Mouse (Mus musculus) CD8-positive naive resting alpha-beta T cell, adult 57 days (primary cell): ENCODE data around the gene Gm15448. TPM values are rescaled to one million over a fixed set of nuclear protein-coding genes. Genes with fewer than 3 reads are reported as not detected.

Experiments used
- total RNA-seq: library from RNA; stranded (reverse); gene quantifications from one replicate; pipeline ENCODE4 v1.2.4, GENCODE M21; 2023

Gm15448 gene
- 0.86 TPM for total RNA-seq

GRCm38 (mm10) chr7:3825599-3825998 is at the start of gene Gm15448:
TSS of gene Gm15448 (minus strand) at chr7:3825687.

GRCm38 (mm10) chr7:3844951-3845350 is 19.5 kb upstream of the Gm15448 start, which contains the start of gene Pira2:
TSS of gene Pira2 (minus strand) at chr7:3845051.

Other genes with a start within 250 kb of the Gm15448 start
- not detected for gene Oscar, start 209.5 kb downstream of the Gm15448 start, total RNA-seq
- gene Ndufa3, start 208.3 kb downstream of the Gm15448 start, total RNA-seq = 342 TPM
- 26.4 TPM for gene Tfpt, start 195.8 kb downstream of the Gm15448 start, total RNA-seq
- gene Prpf31, start 195.7 kb downstream of the Gm15448 start, total RNA-seq = 65.7 TPM
- 113 TPM for gene Cnot3, start 180.4 kb downstream of the Gm15448 start, total RNA-seq
- 11.7 TPM for gene Leng1, start 159.8 kb downstream of the Gm15448 start, total RNA-seq
- 10.1 TPM for gene Tmc4, start 148.1 kb downstream of the Gm15448 start, total RNA-seq
- gene Tsen34, start 132.8 kb downstream of the Gm15448 start, total RNA-seq = 19.7 TPM
- gene Mboat7, start 132.2 kb downstream of the Gm15448 start, total RNA-seq = 59.5 TPM
- 2,799 TPM for gene Rps9, start 121.7 kb downstream of the Gm15448 start, total RNA-seq
- 3.2 TPM for gene Pirb, start 105.3 kb downstream of the Gm15448 start, total RNA-seq
- 1.1 TPM for gene Pira2, start 19.4 kb upstream of the Gm15448 start, total RNA-seq
- gene Gm14548, start 72.4 kb upstream of the Gm15448 start, total RNA-seq = 0.24 TPM
- gene Lilra6, start 89.8 kb upstream of the Gm15448 start, total RNA-seq = 0.43 TPM
- gene Lair1, start 237.5 kb upstream of the Gm15448 start, total RNA-seq = 10.1 TPM